Mouse (Mus musculus): ENCODE results near the gene Skint5. TPM values are rescaled to one million over a fixed set of nuclear protein-coding genes. Genes with fewer than 3 reads are reported as not detected.
"Not testable (repeated sequence)": the region's sequence is repeated elsewhere in the genome, so short reads cannot be mapped to it uniquely, and the experiment has no call there.

The Skint5 gene
- not detected in 2 replicates for polyA plus RNA-seq (2012; rRNA removed)

- no peak for DNase-seq (ENCODE audit: low spot score)
These were observed at the start of gene Skint5 for GRCm38 (mm10) chr4:113999403-113999802. Gene Skint5 (minus strand): TSS chr4:113999503.

DNA sequence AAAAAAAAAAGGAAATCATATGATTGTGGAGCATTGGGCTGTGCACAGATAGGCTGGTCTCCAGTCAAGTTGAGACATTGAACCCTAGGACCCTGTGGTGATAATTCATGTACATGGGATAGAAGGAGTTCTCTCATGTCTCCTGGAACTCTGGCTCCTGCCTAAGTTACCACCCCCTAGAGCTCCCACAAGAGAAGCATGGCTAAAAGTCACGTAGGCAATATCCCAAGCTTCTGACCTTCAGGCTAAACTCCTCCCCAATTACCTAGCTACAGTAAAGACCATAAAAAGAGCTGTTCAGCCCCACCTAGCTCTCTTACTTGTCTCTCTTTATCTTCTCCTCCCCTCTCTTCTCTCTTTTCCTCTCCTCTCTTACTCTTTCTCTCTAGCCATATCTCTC is 42.0 kb downstream of the Skint5 start:
- no peak for DNase-seq (ENCODE audit: low spot score)

- DNase-seq (ENCODE audit: low spot score): no peak
These were observed 235.1 kb downstream of the Skint5 start for GRCm38 (mm10) chr4:113764182-113764581.

- no peak for DNase-seq (ENCODE audit: low spot score)
These were observed 235.6 kb downstream of the Skint5 start for GRCm38 (mm10) chr4:113763684-113764083.

DNA sequence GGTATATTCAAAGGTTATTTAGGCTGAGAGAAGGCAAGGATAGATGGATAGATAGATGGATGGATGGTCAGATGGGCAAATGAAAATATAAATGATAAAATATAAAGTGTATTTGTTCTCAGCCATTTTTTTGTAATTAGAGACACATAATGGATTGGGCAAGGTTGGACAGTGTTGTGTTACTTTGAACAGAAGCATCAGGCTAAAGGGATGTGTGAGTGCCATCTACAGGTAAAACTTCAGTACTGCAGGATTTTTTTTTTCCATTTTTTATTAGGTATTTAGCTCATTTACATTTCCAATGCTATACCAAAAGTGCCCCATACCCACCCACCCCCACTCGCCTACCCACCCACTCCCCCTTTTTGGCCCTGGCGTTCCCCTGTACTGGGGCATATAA is 551.1 kb downstream of the Skint5 start:
- DNase-seq (ENCODE audit: low spot score): not testable (repeated sequence)

Other genes starting within 250 kb of the Skint5 start
- not detected in 2 replicates for gene Skint11, start 163.9 kb upstream of the Skint5 start, polyA plus RNA-seq (2012; rRNA removed)